Mouse (Mus musculus): ENCODE measurements around the gene Timm10. TPM values are rescaled to one million over a fixed set of nuclear protein-coding genes. Genes with fewer than 3 reads are reported as not detected.
"Not testable (repeated sequence)": the region's sequence is repeated elsewhere in the genome, so short reads cannot be mapped to it uniquely, and the experiment has no call there.

Timm10 gene
- polyA plus RNA-seq, 1 experiment from 2014 or later, result 58.0 TPM

GRCm38 (mm10) chr2:84798493-84798921 is 28.3 kb upstream of the Timm10 start, which contains the start of gene Ube2l6:
Gene Ube2l6, plus strand, starts transcription at chr2:84798828.
- Histone ChIP-seq H3K4me1 (peaks cover 4% of the 10 kb centered on the region; the same call in 1 of the 2 replicates), H3K4me2 (peak within 1 kb of the TSS; percentile 94), H3K9ac (peak within 1 kb of the TSS; percentile 70), H3K9me3 (replicated peaks) (peaks cover 7% of the 10 kb centered on the region; the same call in 1 of the 2 replicates), H3K4me3 (peak within 1 kb of the TSS; percentile 55), H3K36me3 (ENCODE audit: poor library complexity, severe bottlenecking) (no peaks in the 10 kb centered on the region), H3K27me3 (no peaks in the 10 kb centered on the region), H3K27ac (0 out of 2 replicates have a peak within 1 kb of the TSS, but pooled peaks have one; percentile 66)
- peak; percentile 79 for ATAC-seq
- WGBS, result under 1% methylated on average over 21 of the region's 21 CpGs

GRCm38 (mm10) chr2:84799041-84799561 is 27.7 kb upstream of the Timm10 start:
- H3K4me2 ChIP-seq, result peak overlapping the region; percentile 94
- H3K9ac ChIP-seq, result peak overlapping the region; percentile 70
- peak overlapping the region; percentile 55 for H3K4me3 ChIP-seq
- ATAC-seq, result peak; percentile 72
- peaks cover 7% of the 10 kb centered on the region; the same call in 1 of the 2 replicates for H3K9me3 ChIP-seq (replicated peaks)
- H3K27me3 ChIP-seq, result no peaks in the 10 kb centered on the region
- no peak overlapping the region for H3K27ac ChIP-seq
- H3K4me1 ChIP-seq, result peaks cover 4% of the 10 kb centered on the region; the same call in 1 of the 2 replicates
- no peaks in the 10 kb centered on the region for H3K36me3 ChIP-seq (ENCODE audit: poor library complexity, severe bottlenecking)
- WGBS, result 2% methylated on average over 16 of the region's 16 CpGs

GRCm38 (mm10) chr2:84800304-84800703 is 26.5 kb upstream of the Timm10 start:
- WGBS, result 85% methylated on average over 4 of the region's 4 CpGs
- peaks cover 4% of the 10 kb centered on the region; the same call in 1 of the 2 replicates for H3K4me1 ChIP-seq
- H3K9ac ChIP-seq, result no peak overlapping the region
- no peak overlapping the region for H3K4me3 ChIP-seq
- H3K4me2 ChIP-seq, result no peak overlapping the region
- no peaks in the 10 kb centered on the region for H3K27me3 ChIP-seq
- H3K27ac ChIP-seq, result no peak overlapping the region
- H3K9me3 ChIP-seq (replicated peaks), result 0 out of 2 replicates have a peak, but pooled peaks cover under 1% of the 10 kb centered on the region
- ATAC-seq, result no peak
- H3K36me3 ChIP-seq (ENCODE audit: poor library complexity, severe bottlenecking), result no peaks in the 10 kb centered on the region

DNA sequence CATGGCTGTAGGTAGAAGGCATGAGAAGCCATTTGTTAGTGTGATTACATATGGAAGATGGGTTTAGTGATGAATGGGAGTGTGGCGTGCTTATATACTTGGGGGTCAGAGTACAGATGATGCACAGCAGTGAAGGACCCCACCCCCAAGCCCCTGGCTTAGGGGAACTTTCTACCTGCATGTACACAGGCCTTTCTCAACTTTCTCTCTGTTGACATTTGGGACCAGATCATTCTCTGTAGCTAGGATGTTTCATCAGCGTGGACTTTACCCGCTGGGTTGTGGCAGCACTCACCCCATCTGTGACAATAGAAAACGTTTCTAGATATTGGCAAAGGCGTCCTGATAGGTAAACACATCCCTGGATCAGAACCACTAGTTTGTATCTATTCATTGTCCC is 25.6 kb upstream of the Timm10 start:
- WGBS, result 74% methylated on average over 5 of the region's 5 CpGs
- H3K36me3 ChIP-seq (ENCODE audit: poor library complexity, severe bottlenecking); H3K4me1 ChIP-seq; H3K27me3 ChIP-seq; H3K4me2 ChIP-seq; H3K9me3 ChIP-seq (replicated peaks); H3K9ac ChIP-seq; H3K4me3 ChIP-seq; ATAC-seq; H3K27ac ChIP-seq: not testable (repeated sequence)

GRCm38 (mm10) chr2:84803963-84804362 is 22.8 kb upstream of the Timm10 start:
- no peak overlapping the region for H3K4me3 ChIP-seq
- H3K27me3 ChIP-seq, result no peaks in the 10 kb centered on the region
- H3K4me2 ChIP-seq, result no peak overlapping the region
- no peaks in the 10 kb centered on the region for H3K36me3 ChIP-seq (ENCODE audit: poor library complexity, severe bottlenecking)
- ATAC-seq, result no peak
- peaks cover 4% of the 10 kb centered on the region; the same call in 1 of the 2 replicates for H3K4me1 ChIP-seq
- no peak overlapping the region for H3K9ac ChIP-seq
- H3K9me3 ChIP-seq (replicated peaks), result no peaks in the 10 kb centered on the region
- H3K27ac ChIP-seq, result no peak overlapping the region
- WGBS, result 90% methylated on average over 7 of the region's 7 CpGs

- Histone ChIP-seq H3K9ac (no peak overlapping the region), H3K27ac (no peak overlapping the region), H3K9me3 (replicated peaks) (no peaks in the 10 kb centered on the region), H3K4me1 (no peaks in the 10 kb centered on the region), H3K36me3 (ENCODE audit: poor library complexity, severe bottlenecking) (no peaks in the 10 kb centered on the region), H3K4me3 (no peak overlapping the region), H3K4me2 (no peak overlapping the region), H3K27me3 (no peaks in the 10 kb centered on the region)
- ATAC-seq, result no peak
- WGBS, result 81% methylated on average over 5 of the region's 5 CpGs
Observed at GRCm38 (mm10) chr2:84806546-84806945, 20.3 kb upstream of the Timm10 start.

DNA sequence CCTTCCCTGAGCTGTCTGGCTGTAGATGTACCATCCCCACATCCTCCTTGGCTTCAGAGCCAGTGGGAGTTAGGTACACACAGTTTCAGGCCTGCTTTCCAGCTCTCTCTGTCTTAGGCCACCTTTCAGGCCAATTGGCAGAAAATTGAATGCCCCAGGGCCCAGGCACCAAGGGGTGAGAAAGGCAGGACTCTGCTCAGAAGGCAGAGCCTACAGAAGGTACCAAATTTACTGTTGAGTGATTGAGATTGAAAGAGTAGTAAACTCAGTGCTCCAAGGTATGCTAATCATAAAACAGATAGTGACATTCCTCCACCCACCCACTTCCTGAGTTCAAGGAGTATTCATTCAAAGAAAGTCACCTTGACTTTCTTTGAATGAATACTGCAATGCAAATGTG is 17.5 kb upstream of the Timm10 start:
- Histone ChIP-seq H3K9ac (no peak overlapping the region), H3K4me3 (no peak overlapping the region), H3K27me3 (no peaks in the 10 kb centered on the region), H3K4me2 (no peak overlapping the region), H3K36me3 (ENCODE audit: poor library complexity, severe bottlenecking) (no peaks in the 10 kb centered on the region), H3K27ac (no peak overlapping the region), H3K4me1 (no peaks in the 10 kb centered on the region), H3K9me3 (replicated peaks) (no peaks in the 10 kb centered on the region)
- ATAC-seq, result no peak

- H3K27ac ChIP-seq, result no peak overlapping the region
- H3K36me3 ChIP-seq (ENCODE audit: poor library complexity, severe bottlenecking), result no peaks in the 10 kb centered on the region
- 52% methylated on average over 6 of the region's 6 CpGs for WGBS
- peak overlapping the region; percentile 35; the same call in 1 of the 2 replicates for H3K4me2 ChIP-seq
- no peaks in the 10 kb centered on the region for H3K27me3 ChIP-seq
- H3K4me1 ChIP-seq, result no peaks in the 10 kb centered on the region
- no peak; the same call in 1 of the 2 replicates for ATAC-seq
- H3K9me3 ChIP-seq (replicated peaks), result no peaks in the 10 kb centered on the region
- H3K9ac ChIP-seq, result no peak overlapping the region
- H3K4me3 ChIP-seq, result no peak overlapping the region
Observed at GRCm38 (mm10) chr2:84810526-84810885, 16.3 kb upstream of the Timm10 start.

DNA sequence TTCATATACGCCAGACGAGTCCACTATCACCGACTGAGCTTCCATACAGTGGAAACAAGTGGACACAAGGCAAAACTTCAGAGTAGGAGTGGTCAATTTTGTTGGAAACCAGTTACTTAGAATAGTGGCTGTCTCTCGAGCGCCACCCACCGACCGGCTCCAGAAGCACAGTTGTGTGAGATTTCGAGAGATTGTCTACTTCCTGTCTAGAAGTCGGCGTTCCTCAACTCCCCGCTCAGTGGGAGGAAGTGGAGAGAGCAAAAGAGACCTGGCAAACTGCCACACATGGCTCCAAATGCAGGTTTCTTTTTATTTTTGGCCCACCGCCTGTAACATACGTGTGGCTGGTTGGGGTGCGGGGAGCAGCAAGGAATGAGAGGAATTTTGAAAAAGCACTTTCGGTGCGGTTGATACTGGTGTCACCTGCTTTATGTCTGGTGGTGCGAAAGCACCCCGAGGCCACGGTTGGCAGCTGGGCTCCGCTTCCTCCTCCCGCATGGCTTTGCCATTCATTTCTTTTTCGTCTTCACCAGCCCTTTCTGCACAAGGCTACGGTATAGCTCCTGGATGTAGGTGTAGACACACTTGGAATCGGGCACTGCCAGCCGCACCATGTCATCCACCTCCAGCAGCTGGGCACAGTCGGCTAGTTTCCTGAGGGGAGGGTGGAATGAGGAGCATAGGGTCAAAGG is 15.8 kb upstream of the Timm10 start:
- H3K27me3 ChIP-seq, result no peaks in the 10 kb centered on the region
- WGBS, result 41% methylated on average over 26 of the region's 26 CpGs
- ATAC-seq, result peak; percentile 84
- no peak overlapping the region for H3K27ac ChIP-seq
- H3K9ac ChIP-seq, result no peak overlapping the region
- peak overlapping the region; percentile 35 for H3K4me2 ChIP-seq
- no peak overlapping the region; the same call in 1 of the 2 replicates for H3K4me3 ChIP-seq
- H3K9me3 ChIP-seq (replicated peaks), result no peaks in the 10 kb centered on the region
- H3K4me1 ChIP-seq, result no peaks in the 10 kb centered on the region
- H3K36me3 ChIP-seq (ENCODE audit: poor library complexity, severe bottlenecking), result no peaks in the 10 kb centered on the region

DNA sequence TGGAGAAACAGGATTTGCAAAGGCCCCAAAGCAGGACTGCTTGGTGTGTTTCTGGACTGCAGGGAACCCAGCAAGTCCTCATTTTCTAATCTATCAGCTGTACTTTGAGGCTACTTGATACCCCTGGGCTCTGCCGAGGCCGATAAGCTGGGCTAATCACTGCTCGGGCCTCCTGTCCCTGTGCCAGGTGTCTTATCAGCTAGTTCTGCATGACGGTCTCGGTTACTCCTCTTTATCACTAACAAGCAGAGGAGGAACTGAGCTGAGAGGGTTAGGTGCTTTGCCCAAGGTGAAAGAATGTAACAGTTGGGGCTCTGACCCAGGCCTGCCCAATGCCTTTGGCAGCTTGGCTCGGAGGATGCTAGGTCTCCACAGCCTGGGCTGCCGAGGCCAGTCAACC is 14.9 kb upstream of the Timm10 start:
- Histone ChIP-seq H3K4me2 (no peak overlapping the region), H3K27ac (no peak overlapping the region), H3K9me3 (replicated peaks) (no peaks in the 10 kb centered on the region), H3K4me3 (no peak overlapping the region), H3K4me1 (no peaks in the 10 kb centered on the region), H3K36me3 (ENCODE audit: poor library complexity, severe bottlenecking) (no peaks in the 10 kb centered on the region), H3K9ac (no peak overlapping the region), H3K27me3 (no peaks in the 10 kb centered on the region)
- 88% methylated on average over 7 of the region's 7 CpGs for WGBS
- ATAC-seq, result no peak

GRCm38 (mm10) chr2:84812676-84813075 is 14.1 kb upstream of the Timm10 start:
- WGBS, result 75% methylated on average over 6 of the region's 6 CpGs
- H3K36me3 ChIP-seq (ENCODE audit: poor library complexity, severe bottlenecking), result no peaks in the 10 kb centered on the region

DNA sequence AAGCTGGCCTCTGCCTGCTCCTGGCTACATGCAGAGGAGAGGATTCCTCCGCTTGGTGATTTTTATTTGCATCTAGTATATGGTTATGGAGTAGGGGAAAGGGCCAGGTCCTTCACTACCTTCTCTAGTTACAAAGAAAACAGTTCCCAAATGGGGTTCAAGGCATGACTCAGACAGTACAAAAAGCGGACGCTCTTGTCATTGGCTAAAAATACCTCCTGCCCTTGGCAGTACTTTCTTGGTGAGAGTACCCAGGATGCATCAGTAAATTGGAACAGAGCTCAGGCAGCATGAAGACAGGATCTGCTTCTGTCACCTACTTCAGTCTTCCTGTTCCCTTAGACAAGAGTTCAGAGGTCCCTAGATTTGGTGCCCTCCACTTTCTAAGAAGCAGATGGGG is 6.9 kb upstream of the Timm10 start:
- no peaks in the 10 kb centered on the region for H3K9me3 ChIP-seq (replicated peaks)
- WGBS, result 67% methylated on average over 3 of the region's 3 CpGs
- no peak overlapping the region for H3K4me3 ChIP-seq
- no peak overlapping the region for H3K4me2 ChIP-seq
- no peaks in the 10 kb centered on the region for H3K4me1 ChIP-seq
- H3K27me3 ChIP-seq, result peaks cover 7% of the 10 kb centered on the region; the same call in 1 of the 2 replicates
- no peaks in the 10 kb centered on the region for H3K36me3 ChIP-seq (ENCODE audit: poor library complexity, severe bottlenecking)
- H3K9ac ChIP-seq, result no peak overlapping the region
- ATAC-seq, result no peak
- H3K27ac ChIP-seq, result no peak overlapping the region

More at GRCm38 (mm10) chr2:84812676-84813075, 14.1 kb upstream of the Timm10 start:
- no peaks in the 10 kb centered on the region for H3K27me3 ChIP-seq
- H3K4me1 ChIP-seq, result no peaks in the 10 kb centered on the region
- ATAC-seq, result no peak
- no peak overlapping the region for H3K27ac ChIP-seq
- H3K4me2 ChIP-seq, result no peak overlapping the region
- no peak overlapping the region for H3K9ac ChIP-seq
- H3K9me3 ChIP-seq (replicated peaks), result no peaks in the 10 kb centered on the region
- H3K4me3 ChIP-seq, result no peak overlapping the region
